Mouse (Mus musculus): ENCODE results near the gene Inf2.

DNA sequence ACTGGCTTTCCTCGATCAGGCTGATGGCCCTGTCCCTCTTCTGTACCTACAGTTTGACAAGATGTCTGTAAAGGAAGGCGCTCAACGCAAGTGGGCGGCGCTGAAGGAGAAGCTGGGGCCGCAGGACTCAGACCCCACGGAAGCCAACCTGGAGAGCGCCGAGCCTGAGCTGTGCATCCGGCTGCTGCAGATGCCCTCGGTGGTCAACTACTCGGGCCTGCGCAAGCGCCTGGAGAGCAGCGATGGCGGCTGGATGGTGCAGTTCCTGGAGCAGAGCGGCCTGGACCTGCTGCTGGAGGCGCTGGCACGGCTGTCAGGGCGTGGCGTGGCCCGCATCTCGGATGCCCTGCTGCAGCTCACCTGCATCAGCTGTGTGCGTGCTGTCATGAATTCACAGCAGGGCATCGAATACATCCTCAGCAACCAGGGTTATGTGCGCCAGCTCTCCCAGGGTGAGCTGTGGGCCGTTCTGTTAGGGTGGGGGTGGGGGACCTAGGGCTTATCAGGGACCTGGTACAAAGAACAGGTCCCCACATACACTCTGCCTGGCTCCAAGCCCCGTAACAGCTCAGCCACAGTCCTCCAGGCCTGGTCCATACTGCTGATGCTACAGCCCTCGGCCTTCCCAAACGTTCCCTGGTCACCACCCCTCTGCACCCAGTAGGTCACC lies 11.5 kb downstream of the Inf2 start:
- TF ChIP-seq POLR2A (IDR thresholded peaks at IDR 0.05; ENCODE audit: borderline replicate concordance, low read depth, low read length), result no peak
- no peak for TF ChIP-seq CTCF (IDR thresholded peaks at IDR 0.05; ENCODE audit: low read depth, low read length)
